Mouse (Mus musculus) MEL (cell line): ENCODE data around the gene Spata7. TPM values are rescaled to one million over a fixed set of nuclear protein-coding genes. Genes with fewer than 3 reads are reported as not detected.

Experiments
- DNase-seq: peaks from one replicate; pipeline ENCODE4 v3.0.0; 2011; ENCODE audit warnings: low read depth, low spot score
- H3K27ac ChIP-seq: 2 replicates; pipeline ENCODE4 v1.5.1; 2012; ENCODE audit warnings: low read depth, mild to moderate bottlenecking, control low read depth, low read length, moderate library complexity; ENCODE audit not compliant: control insufficient read depth
- H3K27me3 ChIP-seq, 2 experiments: fragments of 150-350 bp in 1 of 2; sonication (generic) in 1 of 2; 2 replicates each; pipeline ENCODE4 v1.6.1; 2012; ENCODE audit warnings: low read length in 2 of 2, mild to moderate bottlenecking in 2 of 2, improper control_type of control experiment in 1 of 2, moderate library complexity in 1 of 2; ENCODE audit not compliant: insufficient read depth in 2 of 2, control insufficient read depth in 1 of 2
- H3K36me3 ChIP-seq, 2 experiments: 2 replicates each; pipeline ENCODE4 v1.6.1; 2012 to 2014; ENCODE audit warnings: low read length in 2 of 2, improper control_type of control experiment in 1 of 2, inconsistent platforms in 1 of 2, mild to moderate bottlenecking in 1 of 2; ENCODE audit not compliant: insufficient read depth in 2 of 2, control insufficient read depth in 1 of 2
- H3K4me1 ChIP-seq, 2 experiments: fragments of 150-350 bp in 1 of 2; sonication (generic) in 1 of 2; 2 replicates each; pipeline ENCODE4 v1.6.1; 2012; ENCODE audit warnings: low read length in 2 of 2, improper control_type of control experiment in 1 of 2, mild to moderate bottlenecking in 1 of 2; ENCODE audit not compliant: insufficient read depth in 2 of 2, control insufficient read depth in 1 of 2
- H3K4me3 ChIP-seq, 2 experiments: fragments of 150-350 bp in 1 of 2; sonication (generic) in 1 of 2; 2 replicates each; pipeline ENCODE4 v1.5.1; 2012; ENCODE audit warnings: low read depth in 2 of 2, low read length in 2 of 2, mild to moderate bottlenecking in 2 of 2, moderate library complexity in 2 of 2, control low read depth in 1 of 2, improper control_type of control experiment in 1 of 2; ENCODE audit not compliant: control insufficient read depth in 1 of 2, insufficient read depth in 1 of 2
- H3K79me2 ChIP-seq: 2 replicates; pipeline ENCODE4 v1.6.1; 2012; ENCODE audit warnings: mild to moderate bottlenecking, low read length, moderate library complexity; ENCODE audit not compliant: control insufficient read depth, poor library complexity, insufficient read depth
- H3K9ac ChIP-seq: 2 replicates; pipeline ENCODE4 v1.6.1; 2012; ENCODE audit warnings: low read depth, mild to moderate bottlenecking, control low read depth, low read length, moderate library complexity; ENCODE audit not compliant: control insufficient read depth, poor library complexity, severe bottlenecking
- H3K9me3 ChIP-seq: fragments of 150-350 bp; sonication (generic); replicated peaks from 2 replicates; pipeline ENCODE4 v1.6.1; 2012; ENCODE audit warnings: mild to moderate bottlenecking, low read length, improper control_type of control experiment, moderate library complexity; ENCODE audit not compliant: insufficient read depth
- CHD1 ChIP-seq: IDR thresholded peaks from 2 replicates; pipeline ENCODE4 v1.6.1; 2012; ENCODE audit warnings: low read depth, mild to moderate bottlenecking, inconsistent platforms, low read length, improper control_type of control experiment
- EP300 ChIP-seq, 2 experiments: IDR thresholded peaks; 2 replicates each; pipeline ENCODE4 v1.6.1; 2011; ENCODE audit warnings: improper control_type of control experiment in 2 of 2, low read length in 2 of 2, low read depth in 1 of 2, mild to moderate bottlenecking in 1 of 2
- ETS1 ChIP-seq: IDR thresholded peaks from 2 replicates; pipeline ENCODE4 v1.6.1; 2012; ENCODE audit warnings: low read depth, mild to moderate bottlenecking, inconsistent platforms, low read length, improper control_type of control experiment, moderate library complexity
- GABPA ChIP-seq: IDR thresholded peaks from 2 replicates; pipeline ENCODE4 v1.6.1; 2012; ENCODE audit warnings: low read depth, mild to moderate bottlenecking, inconsistent platforms, low read length, improper control_type of control experiment, moderate library complexity
- GATA1 ChIP-seq: IDR thresholded peaks from 2 replicates; pipeline ENCODE4 v1.6.1; 2011; ENCODE audit warnings: low read depth, low read length, improper control_type of control experiment
- HCFC1 ChIP-seq: IDR thresholded peaks from 2 replicates; pipeline ENCODE4 v1.6.1; 2012; ENCODE audit warnings: low read depth, mild to moderate bottlenecking, inconsistent platforms, low read length, improper control_type of control experiment, moderate library complexity
- KAT2A ChIP-seq: conservative IDR thresholded peaks from 2 replicates; pipeline ENCODE4 v1.6.1; 2012; ENCODE audit warnings: low read depth, low read length, improper control_type of control experiment, inconsistent platforms
- MAZ ChIP-seq: IDR thresholded peaks from 2 replicates; pipeline ENCODE4 v1.6.1; 2012; ENCODE audit warnings: low read depth, mild to moderate bottlenecking, inconsistent platforms, low read length, improper control_type of control experiment
- MEF2A ChIP-seq: IDR thresholded peaks from 2 replicates; pipeline ENCODE4 v1.6.1; 2014; ENCODE audit warnings: low read depth, mild to moderate bottlenecking, inconsistent platforms, low read length, improper control_type of control experiment; ENCODE audit not compliant: poor library complexity, insufficient replicate concordance, severe bottlenecking; ENCODE audit errors: extremely low read depth
- MYB ChIP-seq: IDR thresholded peaks from 2 replicates; pipeline ENCODE4 v1.6.1; 2011; ENCODE audit warnings: mild to moderate bottlenecking, low read depth, low read length, improper control_type of control experiment
- NELFE ChIP-seq: IDR thresholded peaks from 2 replicates; pipeline ENCODE4 v1.6.1; 2011; ENCODE audit warnings: low read depth, low read length, improper control_type of control experiment
- POLR2AphosphoS5 ChIP-seq: IDR thresholded peaks from 2 replicates; pipeline ENCODE4 v1.6.1; 2012; ENCODE audit warnings: low read depth, borderline replicate concordance, mild to moderate bottlenecking, inconsistent platforms, low read length, moderate library complexity, mixed read lengths
- RAD21 ChIP-seq: IDR thresholded peaks from 2 replicates; pipeline ENCODE4 v1.6.1; 2011; ENCODE audit warnings: mild to moderate bottlenecking, low read depth, low read length, improper control_type of control experiment
- SIN3A ChIP-seq: IDR thresholded peaks from 2 replicates; pipeline ENCODE4 v1.6.1; 2012; ENCODE audit warnings: low read length, improper control_type of control experiment, inconsistent platforms
- TBP ChIP-seq: IDR thresholded peaks from 2 replicates; pipeline ENCODE4 v1.8.0; 2011; ENCODE audit warnings: low read depth, low read length, improper control_type of control experiment
- TCF12 ChIP-seq: IDR thresholded peaks from 2 replicates; pipeline ENCODE4 v1.6.1; 2014; ENCODE audit warnings: low read depth, mild to moderate bottlenecking, inconsistent platforms, low read length, improper control_type of control experiment, moderate library complexity
- USF1 ChIP-seq: IDR thresholded peaks from 2 replicates; pipeline ENCODE4 v1.6.1; 2014; ENCODE audit warnings: low read depth, mild to moderate bottlenecking, inconsistent platforms, low read length, improper control_type of control experiment, moderate library complexity
- USF2 ChIP-seq, 2 experiments: IDR thresholded peaks; 2 replicates each; pipeline ENCODE4 v1.6.1; 2011 to 2012; ENCODE audit warnings: improper control_type of control experiment in 2 of 2, low read length in 2 of 2, borderline replicate concordance in 1 of 2, inconsistent platforms in 1 of 2, low read depth in 1 of 2, mild to moderate bottlenecking in 1 of 2; ENCODE audit not compliant: insufficient read depth in 1 of 2
- ZKSCAN1 ChIP-seq: IDR thresholded peaks from 2 replicates; pipeline ENCODE4 v1.6.1; 2012; ENCODE audit warnings: low read depth, mild to moderate bottlenecking, inconsistent platforms, low read length, improper control_type of control experiment, moderate library complexity
- polyA plus RNA-seq, 2 experiments: library from polyadenylated mRNA; stranded (reverse) in 1 of 2; unstranded in 1 of 2; fragments of >175 nt in 1 of 2; fragments of >200 nt in 1 of 2; gene quantifications; 2 replicates each; pipeline versions ENCODE4 v1.2.1 to v1.2.4; 2012; ENCODE audit warnings: low replicate concordance in 2 of 2, low read depth in 1 of 2; ENCODE audit not compliant: insufficient read length in 2 of 2, insufficient read depth in 1 of 2, missing spikeins in 1 of 2
- total RNA-seq: library from RNA; depleted of rRNA; stranded (reverse); fragments of 300-350 nt; gene quantifications from 2 replicates; pipeline ENCODE4 v1.2.3, GENCODE M21; 2012

Spata7 gene
- total and polyA plus RNA-seq, 3 experiments, result 4.0 to 5.5 TPM; not detected in 1

DNA sequence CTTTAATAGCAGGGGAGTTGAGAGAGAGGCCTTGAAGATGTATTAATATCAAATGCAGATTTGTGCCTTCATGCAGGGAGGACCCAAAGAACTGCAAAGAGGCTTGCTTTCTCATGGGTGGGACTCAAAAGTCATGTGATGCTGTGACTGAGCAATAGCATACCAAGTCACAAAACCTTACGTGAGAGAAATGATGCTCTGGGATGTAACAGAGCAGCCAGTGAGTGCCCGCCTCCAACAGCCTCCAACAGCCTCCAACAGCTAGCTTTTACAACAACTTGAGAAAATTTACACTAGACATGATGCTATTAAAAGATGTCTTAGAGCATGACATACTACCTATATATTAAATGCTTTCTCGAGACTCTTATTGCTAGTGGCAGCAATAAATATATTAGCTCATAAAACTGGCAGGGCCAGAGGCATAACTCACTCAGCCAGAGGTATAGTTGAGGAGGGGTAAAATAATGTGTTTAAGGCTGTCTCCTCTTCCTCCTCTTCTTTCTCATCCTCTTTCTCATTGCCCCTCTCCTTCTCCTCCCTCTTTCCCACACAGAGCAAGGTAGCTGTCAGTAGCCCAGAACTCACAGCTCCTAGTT lies 12.9 kb upstream of the Spata7 start:
- TF ChIP-seq MEF2A (no peak), MYB (no peak)
- TF ChIP-seq, all 39 proteins: peak for 0
- no peaks in the 10 kb centered on the region for H3K9me3 ChIP-seq
- H3K27me3 ChIP-seq, result no peaks in the 10 kb centered on the region
- H3K36me3 ChIP-seq, result no peaks in the 10 kb centered on the region
- H3K4me1 ChIP-seq, result no peaks in the 10 kb centered on the region
- H3K79me2 ChIP-seq, result no peaks in the 10 kb centered on the region
- no peak overlapping the region for H3K9ac ChIP-seq
- no peak overlapping the region for H3K4me3 ChIP-seq
- H3K27ac ChIP-seq, result no peak overlapping the region
- DNase-seq, result no peak

DNA sequence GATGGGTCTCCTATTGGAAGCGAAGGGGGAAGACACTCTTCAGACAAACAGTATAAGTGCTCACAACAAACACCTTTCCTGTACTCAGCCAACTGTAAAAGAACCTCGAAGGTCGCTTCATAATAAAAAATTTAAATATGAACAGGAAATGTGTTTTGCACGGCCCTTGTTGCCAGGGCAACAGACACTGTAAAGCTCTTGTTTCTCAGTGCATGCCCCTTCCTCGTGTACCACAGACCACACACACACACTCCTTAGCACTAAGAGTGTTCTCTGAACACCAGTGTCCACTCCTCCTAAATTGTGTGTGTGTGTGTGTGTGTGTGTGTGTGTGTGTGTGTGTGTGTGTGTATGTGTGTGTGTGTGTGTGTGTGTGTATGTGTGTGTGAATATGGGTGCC lies 12.2 kb upstream of the Spata7 start:
- TF ChIP-seq RAD21 (no peak), USF1 (no peak), SIN3A (no peak), HCFC1 (no peak), EP300 (IDR thresholded peaks at IDR 0.05; ENCODE audit: low read depth in 1 of 2, low read length in 2 of 2) (no peak), ZKSCAN1 (no peak), CHD1 (no peak), KAT2A (no peak), USF2 (IDR thresholded peaks at IDR 0.05; ENCODE audit: borderline replicate concordance in 1 of 2, insufficient read depth in 1 of 2, low read depth in 1 of 2, low read length in 2 of 2) (no peak), POLR2AphosphoS5 (no peak), GATA1 (no peak), MEF2A (no peak), MAZ (no peak), TBP (no peak), TCF12 (no peak), GABPA (no peak), NELFE (no peak), ETS1 (no peak)
- Histone ChIP-seq H3K9ac (no peak overlapping the region), H3K79me2 (no peaks in the 10 kb centered on the region), H3K36me3 (no peaks in the 10 kb centered on the region), H3K27me3 (no peaks in the 10 kb centered on the region), H3K4me1 (no peaks in the 10 kb centered on the region), H3K4me3 (no peak overlapping the region), H3K9me3 (no peaks in the 10 kb centered on the region), H3K27ac (no peak overlapping the region)
- DNase-seq, result no peak
